Mouse (Mus musculus) left cerebral cortex, postnatal 10 days (tissue): Measurements from ENCODE around the gene Lpar3. TPM values are rescaled to one million over a fixed set of nuclear protein-coding genes. Genes with fewer than 3 reads are reported as not detected.

ENCODE experiments used
- DNase-seq, 2 experiments: peaks; one replicate each; pipeline ENCODE4 v3.0.0; 2021 to 2022; ENCODE audit warnings: low spot score in 2 of 2, mixed read lengths in 1 of 2; ENCODE audit errors: extremely low spot score in 1 of 2
- intact Hi-C: fragments of 180-260 bp; cut with DNase I; formaldehyde crosslinking; loops from one replicate; pipeline ENCODE4 v1.15.1; 2025
- total RNA-seq, 2 experiments: library from RNA; stranded (reverse); gene quantifications; 2 replicates each; pipeline ENCODE4 v1.2.3; 2021

Lpar3 gene
- total RNA-seq, 2 experiments from 2014 or later, result 0.36 to 0.58 TPM

GRCm38 (mm10) chr3:146249895-146250294 lies 29.1 kb downstream of the Lpar3 start:
- no peak for DNase-seq
- intact Hi-C loops, result no loop called here

- DNase-seq, result no peak
- intact Hi-C loops, result no loop called here
Observed at GRCm38 (mm10) chr3:146251771-146252170, 31.0 kb downstream of the Lpar3 start.

- intact Hi-C loops, result no loop called here
- no peak for DNase-seq
Observed at GRCm38 (mm10) chr3:146253736-146254320, 33.1 kb downstream of the Lpar3 start.

GRCm38 (mm10) chr3:146255123-146255522 lies 34.4 kb downstream of the Lpar3 start:
- no peak for DNase-seq
- intact Hi-C loops, result no loop called here

- no peak for DNase-seq
- intact Hi-C loops, result no loop called here
Observed at GRCm38 (mm10) chr3:146257483-146258122, 36.8 kb downstream of the Lpar3 start.

GRCm38 (mm10) chr3:146260203-146260602 lies 39.4 kb downstream of the Lpar3 start:
- intact Hi-C loops, result no loop called here
- DNase-seq, result no peak

- intact Hi-C loops, result no loop called here
- no peak for DNase-seq
Observed at GRCm38 (mm10) chr3:146260845-146261244, 40.1 kb downstream of the Lpar3 start.

- no peak for DNase-seq
- intact Hi-C loops, result no loop called here
Observed at GRCm38 (mm10) chr3:146262536-146262935, 41.8 kb downstream of the Lpar3 start.

GRCm38 (mm10) chr3:146264146-146264545 lies 43.4 kb downstream of the Lpar3 start:
- no peak for DNase-seq
- intact Hi-C loops, result no loop called here

GRCm38 (mm10) chr3:146265545-146266130 lies 44.9 kb downstream of the Lpar3 start:
- intact Hi-C loops, result loop anchor here (5.0 kb wide), 1 partner anchor 78 kb away; no protein-coding TSS in a partner anchor
- no peak for DNase-seq

- DNase-seq, result peak in 1 of 2 experiments; percentile 64
- intact Hi-C loops, result loop anchor here (5.0 kb wide), 1 partner anchor 81 kb away; no protein-coding TSS in a partner anchor
Observed at GRCm38 (mm10) chr3:146268024-146268801, 47.5 kb downstream of the Lpar3 start.

GRCm38 (mm10) chr3:146274503-146274902 lies 53.7 kb downstream of the Lpar3 start:
- intact Hi-C loops, result no loop called here
- no peak for DNase-seq

- intact Hi-C loops, result no loop called here
Observed at GRCm38 (mm10) chr3:146275360-146276025, 54.7 kb downstream of the Lpar3 start.

GRCm38 (mm10) chr3:146276026-146276409 lies 55.3 kb downstream of the Lpar3 start:
- intact Hi-C loops, result no loop called here
- DNase-seq, result no peak

More at GRCm38 (mm10) chr3:146275360-146276025, 54.7 kb downstream of the Lpar3 start:
- no peak for DNase-seq

- DNase-seq, result no peak
- intact Hi-C loops, result no loop called here
Observed at GRCm38 (mm10) chr3:146276991-146277390, 56.2 kb downstream of the Lpar3 start.

- intact Hi-C loops, result no loop called here
- peak; percentile 41 to 76 for DNase-seq
Observed at GRCm38 (mm10) chr3:146277456-146277855, 56.7 kb downstream of the Lpar3 start.

GRCm38 (mm10) chr3:146278195-146279140 lies 57.7 kb downstream of the Lpar3 start:
- intact Hi-C loops, result no loop called here
- DNase-seq, result no peak
